Mouse (Mus musculus): Measurements from ENCODE around the gene Slc26a9. TPM values are rescaled to one million over a fixed set of nuclear protein-coding genes. Genes with fewer than 3 reads are reported as not detected.
"Not testable (repeated sequence)": the region's sequence is repeated elsewhere in the genome, so short reads cannot be mapped to it uniquely, and the experiment has no call there.

Gene Slc26a9
- total RNA-seq, 2 experiments from 2014 or later, result 0.21 to 0.42 TPM

DNA sequence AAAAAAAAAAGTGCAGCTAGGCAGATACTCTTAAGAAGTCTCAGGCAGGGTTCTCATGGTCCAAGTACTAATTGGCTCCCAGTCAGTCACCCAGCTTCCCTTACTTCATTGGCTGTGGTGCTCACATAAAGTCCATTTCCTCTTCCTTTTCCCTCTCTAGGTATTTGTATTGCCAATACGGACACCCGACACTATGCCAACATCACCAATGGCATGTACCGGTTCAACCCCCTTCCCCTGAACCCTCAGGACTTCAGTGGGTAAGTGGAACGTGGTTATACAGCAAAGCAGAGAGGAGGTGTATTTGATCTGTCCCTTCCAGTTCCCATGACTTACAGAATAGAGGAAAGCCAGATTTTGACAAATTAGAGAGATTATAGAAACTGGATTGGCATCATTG is 69.9 kb downstream of the Slc26a9 start:
- DNase-seq (ENCODE audit: low spot score in 2 of 2), result no peak
- intact Hi-C loops (cut with DNase I), result no loop called here

DNA sequence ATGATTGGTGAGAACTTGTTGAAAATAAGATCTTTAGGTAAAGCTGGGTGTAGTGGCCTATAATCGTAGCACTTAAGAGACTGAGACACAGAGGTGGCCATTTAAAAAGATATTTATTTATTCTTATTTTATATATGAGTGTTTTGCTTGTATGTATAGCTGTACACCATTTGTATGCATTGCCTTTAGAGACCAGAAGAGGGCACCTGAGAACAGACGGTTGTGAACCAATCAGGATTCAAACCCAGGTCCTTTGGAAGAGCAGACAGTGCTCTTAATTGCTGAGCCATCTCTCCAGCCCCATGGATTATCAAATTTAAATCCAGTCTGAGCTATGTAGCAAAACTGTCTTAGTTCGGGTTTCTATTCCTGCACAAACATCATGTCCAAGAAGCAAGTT is 70.4 kb downstream of the Slc26a9 start:
- intact Hi-C loops (cut with DNase I), result no loop called here
- DNase-seq (ENCODE audit: low spot score in 2 of 2), result no peak

DNA sequence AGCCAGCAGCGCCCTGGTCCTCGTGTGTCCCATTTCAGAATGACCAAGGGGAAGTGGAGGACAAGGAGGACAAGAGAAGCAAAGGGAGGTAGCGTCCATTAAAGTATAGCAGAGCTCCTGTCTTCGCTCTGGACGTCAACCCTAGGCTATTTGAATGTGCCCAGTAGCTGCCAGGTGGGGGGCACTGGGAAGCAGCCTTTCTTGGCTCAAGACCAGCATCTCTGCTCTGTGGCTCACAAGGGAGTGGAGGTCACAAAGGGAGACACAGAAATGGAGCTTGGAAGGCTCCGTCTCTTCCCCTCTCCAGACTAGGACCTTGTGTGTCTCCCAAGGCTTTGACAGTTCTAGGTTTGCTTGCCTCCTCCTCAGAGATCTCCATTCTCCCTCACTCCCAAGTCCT is 73.1 kb downstream of the Slc26a9 start:
- intact Hi-C loops (cut with DNase I), result no loop called here
- DNase-seq (ENCODE audit: low spot score in 2 of 2), result no peak

DNA sequence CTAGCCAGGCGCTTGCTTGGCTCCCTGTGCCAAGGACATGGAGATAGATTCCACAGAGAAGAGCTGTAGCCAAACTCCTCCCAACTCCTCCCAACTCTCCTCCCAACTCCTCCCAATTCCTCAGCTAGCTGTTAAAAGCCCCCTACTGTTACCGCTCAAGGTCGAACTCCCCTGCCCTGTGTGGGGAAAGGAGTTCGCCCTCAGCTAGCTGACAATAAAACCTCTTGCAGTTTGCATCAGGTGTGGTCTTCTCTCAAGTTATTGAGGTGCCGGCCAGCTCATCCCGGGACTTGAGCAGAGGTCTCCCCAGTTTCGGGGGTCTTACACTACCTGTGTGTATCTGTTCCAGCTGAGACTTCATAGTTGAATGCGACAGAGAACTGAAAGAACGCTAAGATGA is 76.5 kb downstream of the Slc26a9 start:
- DNase-seq (ENCODE audit: low spot score in 2 of 2); intact Hi-C loops (cut with DNase I): not testable (repeated sequence)

DNA sequence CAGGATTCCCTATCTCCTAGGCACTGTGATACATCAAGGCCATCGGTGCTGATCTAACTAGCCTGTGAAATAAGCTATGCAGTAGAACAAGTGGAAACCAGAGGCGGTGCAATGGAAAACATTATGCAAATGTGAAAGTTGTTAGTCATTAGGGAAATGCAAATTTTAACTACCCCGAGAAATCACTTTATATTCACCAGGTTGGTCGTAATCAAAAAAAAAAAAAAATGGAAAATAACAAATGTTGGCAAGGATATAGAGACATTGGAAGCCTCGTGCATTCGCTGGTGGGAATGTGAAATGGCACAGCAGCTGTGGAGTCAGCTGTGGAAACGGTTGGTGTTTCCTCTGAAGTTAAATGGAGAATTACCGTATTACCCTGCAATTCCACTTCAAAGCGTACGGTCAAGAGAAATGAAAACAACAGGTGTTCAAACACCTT is 77.1 kb downstream of the Slc26a9 start:
- intact Hi-C loops (cut with DNase I), result no loop called here
- peak in 1 of 2 experiments; percentile 55 for DNase-seq (ENCODE audit: low spot score in 2 of 2)

Other genes starting within 250 kb of the Slc26a9 start
- gene Srgap2, start 216.7 kb upstream of the Slc26a9 start, total RNA-seq (2021), result 100 to 1,000 TPM; 101 to 106 TPM
- 1 to 10 TPM in 1 of 2 experiments, under 1 TPM in 1; 0.99 to 2.1 TPM for gene Fam72a, start 216.1 kb upstream of the Slc26a9 start, total RNA-seq (2021)
- gene Avpr1b, start 144.8 kb upstream of the Slc26a9 start, total RNA-seq (2021), result not detected
- under 1 TPM; 0.15 to 0.21 TPM for gene Ctse, start 105.7 kb upstream of the Slc26a9 start, total RNA-seq (2021)
- 1 to 10 TPM; 2.7 to 3.8 TPM for gene Rab7b, start 55.3 kb upstream of the Slc26a9 start, total RNA-seq (2021)
- gene Pm20d1, start 53.4 kb downstream of the Slc26a9 start, total RNA-seq (2021), result 1 to 10 TPM in 1 of 2 experiments, under 1 TPM in 1; 0.62 to 1.4 TPM
- gene Slc41a1, start 83.5 kb downstream of the Slc26a9 start, total RNA-seq (2021), result 10 to 100 TPM; 49.0 to 56.7 TPM
- gene Rab29, start 123.2 kb downstream of the Slc26a9 start, total RNA-seq (2021), result 1 to 10 TPM; 5.7 to 7.7 TPM
- gene Nucks1, start 166.5 kb downstream of the Slc26a9 start, total RNA-seq (2021), result 100 to 1,000 TPM; 159 to 163 TPM
- 1 to 10 TPM in 1 of 2 experiments, under 1 TPM in 1; 0.97 to 1.8 TPM for gene Slc45a3, start 218.9 kb downstream of the Slc26a9 start, total RNA-seq (2021)